Mouse (Mus musculus): ENCODE data around the gene Lingo1. TPM values are rescaled to one million over a fixed set of nuclear protein-coding genes. Genes with fewer than 3 reads are reported as not detected.

Gene Lingo1
- polyA plus RNA-seq, 1 experiment = 1.0 TPM

- TF ChIP-seq EP300 (IDR thresholded peaks at IDR 0.05; ENCODE audit: insufficient read depth, low read depth, low read length) (no peak), POLR2A (IDR thresholded peaks at IDR 0.05; ENCODE audit: insufficient read depth, low read length) (no peak)
- H3K9me3 ChIP-seq (replicated peaks; ENCODE audit: control insufficient read depth, insufficient read depth, low read length, poor library complexity, severe bottlenecking) = no peaks in the 10 kb centered on the region
- no peaks in the 10 kb centered on the region for H3K36me3 ChIP-seq (ENCODE audit: control insufficient read depth, insufficient read depth, low read length, poor library complexity, severe bottlenecking)
- H3K9ac ChIP-seq (ENCODE audit: low read depth, poor library complexity, severe bottlenecking) = no peak overlapping the region
- H3K27me3 ChIP-seq (ENCODE audit: control insufficient read depth, insufficient read depth, low read length, poor library complexity, severe bottlenecking) = no peaks in the 10 kb centered on the region
- no peak overlapping the region for H3K4me3 ChIP-seq (ENCODE audit: low read depth, low read length)
- H3K27ac ChIP-seq (ENCODE audit: insufficient read depth, low read length) = no peak overlapping the region
- H3K4me1 ChIP-seq (ENCODE audit: control insufficient read depth, insufficient read depth, low read length) = no peaks in the 10 kb centered on the region
Measured at GRCm38 (mm10) chr9:56582628-56583027, 213.6 kb downstream of the Lingo1 start.

- Histone ChIP-seq H3K4me3 (ENCODE audit: low read depth, low read length) (no peak overlapping the region), H3K9me3 (replicated peaks; ENCODE audit: control insufficient read depth, insufficient read depth, low read length, poor library complexity, severe bottlenecking) (no peaks in the 10 kb centered on the region), H3K9ac (ENCODE audit: low read depth, poor library complexity, severe bottlenecking) (no peak overlapping the region), H3K27ac (ENCODE audit: insufficient read depth, low read length) (no peak overlapping the region), H3K4me1 (ENCODE audit: control insufficient read depth, insufficient read depth, low read length) (no peaks in the 10 kb centered on the region), H3K36me3 (ENCODE audit: control insufficient read depth, insufficient read depth, low read length, poor library complexity, severe bottlenecking) (no peaks in the 10 kb centered on the region), H3K27me3 (ENCODE audit: control insufficient read depth, insufficient read depth, low read length, poor library complexity, severe bottlenecking) (no peaks in the 10 kb centered on the region)
- TF ChIP-seq EP300 (IDR thresholded peaks at IDR 0.05; ENCODE audit: insufficient read depth, low read depth, low read length) = no peak
- TF ChIP-seq POLR2A (IDR thresholded peaks at IDR 0.05; ENCODE audit: insufficient read depth, low read length) = no peak
- TF ChIP-seq CTCF (IDR thresholded peaks at IDR 0.05; ENCODE audit: low read depth, low read length) = no peak
Measured at GRCm38 (mm10) chr9:56581700-56582099, 214.6 kb downstream of the Lingo1 start.

DNA sequence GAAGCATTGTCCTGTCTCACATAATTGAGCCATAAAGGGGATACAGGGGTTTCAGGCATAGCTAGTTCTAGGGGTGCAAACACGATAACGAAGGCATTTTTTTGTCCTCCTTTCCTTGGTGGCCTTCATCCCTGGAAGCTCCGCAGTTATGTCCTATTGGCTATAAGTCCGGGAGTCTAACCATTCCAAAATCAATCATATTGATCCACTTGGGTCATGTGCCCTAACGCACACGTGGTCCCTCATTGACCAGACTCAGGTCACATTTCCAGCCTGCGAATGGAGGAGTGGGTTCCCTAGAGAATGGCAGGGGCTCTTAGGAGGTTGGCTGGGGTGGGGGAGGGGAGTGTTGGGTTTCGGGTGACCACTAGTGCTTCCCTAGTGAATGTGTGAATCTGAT, 215.3 kb downstream of the Lingo1 start:
- TF ChIP-seq EP300 (IDR thresholded peaks at IDR 0.05; ENCODE audit: insufficient read depth, low read depth, low read length) (no peak), CTCF (IDR thresholded peaks at IDR 0.05; ENCODE audit: low read depth, low read length) (no peak), POLR2A (IDR thresholded peaks at IDR 0.05; ENCODE audit: insufficient read depth, low read length) (no peak)
- Histone ChIP-seq H3K9me3 (replicated peaks; ENCODE audit: control insufficient read depth, insufficient read depth, low read length, poor library complexity, severe bottlenecking) (no peaks in the 10 kb centered on the region), H3K9ac (ENCODE audit: low read depth, poor library complexity, severe bottlenecking) (no peak overlapping the region)

DNA sequence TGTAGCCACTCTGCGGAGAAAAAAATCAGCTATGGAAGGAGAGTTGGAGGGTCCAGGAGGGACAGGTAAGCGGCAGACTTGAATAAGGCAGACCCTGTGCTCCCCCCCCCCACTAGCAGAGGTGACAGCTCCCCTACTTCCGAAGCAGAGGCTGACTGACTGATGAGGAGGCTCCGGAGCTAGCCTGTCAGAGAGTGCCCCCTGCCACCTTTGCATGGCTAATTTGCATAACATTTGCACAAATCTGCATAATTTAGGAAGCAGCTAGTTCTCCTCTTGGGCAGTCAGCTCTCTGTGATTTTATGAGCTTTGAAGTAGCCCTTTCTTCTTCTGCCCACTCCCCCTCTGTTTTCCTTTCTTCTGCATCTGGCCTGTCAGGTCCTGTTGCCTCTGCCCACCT, 216.2 kb downstream of the Lingo1 start:
- Histone ChIP-seq H3K9me3 (replicated peaks; ENCODE audit: control insufficient read depth, insufficient read depth, low read length, poor library complexity, severe bottlenecking) (no peaks in the 10 kb centered on the region), H3K4me3 (ENCODE audit: low read depth, low read length) (no peak overlapping the region), H3K9ac (ENCODE audit: low read depth, poor library complexity, severe bottlenecking) (no peak overlapping the region), H3K4me1 (ENCODE audit: control insufficient read depth, insufficient read depth, low read length) (no peaks in the 10 kb centered on the region), H3K27me3 (ENCODE audit: control insufficient read depth, insufficient read depth, low read length, poor library complexity, severe bottlenecking) (no peaks in the 10 kb centered on the region), H3K27ac (ENCODE audit: insufficient read depth, low read length) (no peak overlapping the region), H3K36me3 (ENCODE audit: control insufficient read depth, insufficient read depth, low read length, poor library complexity, severe bottlenecking) (no peaks in the 10 kb centered on the region)
- TF ChIP-seq CTCF (IDR thresholded peaks at IDR 0.05; ENCODE audit: low read depth, low read length) = no peak

More for the DNA sequence above, 215.3 kb downstream of the Lingo1 start:
- Histone ChIP-seq H3K4me1 (ENCODE audit: control insufficient read depth, insufficient read depth, low read length) (no peaks in the 10 kb centered on the region), H3K27me3 (ENCODE audit: control insufficient read depth, insufficient read depth, low read length, poor library complexity, severe bottlenecking) (no peaks in the 10 kb centered on the region), H3K27ac (ENCODE audit: insufficient read depth, low read length) (no peak overlapping the region), H3K4me3 (ENCODE audit: low read depth, low read length) (no peak overlapping the region), H3K36me3 (ENCODE audit: control insufficient read depth, insufficient read depth, low read length, poor library complexity, severe bottlenecking) (no peaks in the 10 kb centered on the region)

- Histone ChIP-seq H3K9me3 (replicated peaks; ENCODE audit: control insufficient read depth, insufficient read depth, low read length, poor library complexity, severe bottlenecking) (no peaks in the 10 kb centered on the region), H3K4me3 (ENCODE audit: low read depth, low read length) (no peak overlapping the region), H3K27me3 (ENCODE audit: control insufficient read depth, insufficient read depth, low read length, poor library complexity, severe bottlenecking) (no peaks in the 10 kb centered on the region), H3K36me3 (ENCODE audit: control insufficient read depth, insufficient read depth, low read length, poor library complexity, severe bottlenecking) (no peaks in the 10 kb centered on the region), H3K9ac (ENCODE audit: low read depth, poor library complexity, severe bottlenecking) (no peak overlapping the region), H3K27ac (ENCODE audit: insufficient read depth, low read length) (no peak overlapping the region), H3K4me1 (ENCODE audit: control insufficient read depth, insufficient read depth, low read length) (no peaks in the 10 kb centered on the region)
- TF ChIP-seq EP300 (IDR thresholded peaks at IDR 0.05; ENCODE audit: insufficient read depth, low read depth, low read length) = no peak
- no peak for TF ChIP-seq CTCF (IDR thresholded peaks at IDR 0.05; ENCODE audit: low read depth, low read length)
- no peak for TF ChIP-seq POLR2A (IDR thresholded peaks at IDR 0.05; ENCODE audit: insufficient read depth, low read length)
Measured at GRCm38 (mm10) chr9:56577405-56577804, 218.9 kb downstream of the Lingo1 start.

- TF ChIP-seq EP300 (IDR thresholded peaks at IDR 0.05; ENCODE audit: insufficient read depth, low read depth, low read length) (no peak), POLR2A (IDR thresholded peaks at IDR 0.05; ENCODE audit: insufficient read depth, low read length) (no peak), CTCF (IDR thresholded peaks at IDR 0.05; ENCODE audit: low read depth, low read length) (no peak)
- Histone ChIP-seq H3K9ac (ENCODE audit: low read depth, poor library complexity, severe bottlenecking) (no peak overlapping the region), H3K9me3 (replicated peaks; ENCODE audit: control insufficient read depth, insufficient read depth, low read length, poor library complexity, severe bottlenecking) (no peaks in the 10 kb centered on the region), H3K27me3 (ENCODE audit: control insufficient read depth, insufficient read depth, low read length, poor library complexity, severe bottlenecking) (no peaks in the 10 kb centered on the region), H3K27ac (ENCODE audit: insufficient read depth, low read length) (no peak overlapping the region), H3K4me1 (ENCODE audit: control insufficient read depth, insufficient read depth, low read length) (no peaks in the 10 kb centered on the region), H3K4me3 (ENCODE audit: low read depth, low read length) (no peak overlapping the region), H3K36me3 (ENCODE audit: control insufficient read depth, insufficient read depth, low read length, poor library complexity, severe bottlenecking) (no peaks in the 10 kb centered on the region)
Measured at GRCm38 (mm10) chr9:56572534-56573479, 223.5 kb downstream of the Lingo1 start.

Other genes with a start within 250 kb of the Lingo1 start
- not detected in 2 replicates for gene Odf3l1, start 68.2 kb upstream of the Lingo1 start, polyA plus RNA-seq (2011; ENCODE audit: insufficient read depth, insufficient read length, low read depth, missing spikeins)
- 0.48 and 0.53 TPM in 2 replicates for gene Cspg4, start 68.6 kb upstream of the Lingo1 start, polyA plus RNA-seq (2011; ENCODE audit: insufficient read depth, insufficient read length, low read depth, missing spikeins)
- 4.2 and 4.5 TPM in 2 replicates for gene Snx33, start 131.9 kb upstream of the Lingo1 start, polyA plus RNA-seq (2011; ENCODE audit: insufficient read depth, insufficient read length, low read depth, missing spikeins)
- 89.9 and 101 TPM in 2 replicates for gene Imp3, start 141.0 kb upstream of the Lingo1 start, polyA plus RNA-seq (2011; ENCODE audit: insufficient read depth, insufficient read length, low read depth, missing spikeins)
- 18.1 and 18.5 TPM in 2 replicates for gene Snupn, start 154.4 kb upstream of the Lingo1 start, polyA plus RNA-seq (2011; ENCODE audit: insufficient read depth, insufficient read length, low read depth, missing spikeins)
- gene Ptpn9, start 198.5 kb upstream of the Lingo1 start, polyA plus RNA-seq (2011; ENCODE audit: insufficient read depth, insufficient read length, low read depth, missing spikeins) = 13.7 and 14.8 TPM in 2 replicates